Mouse (Mus musculus) kidney, adult 11 months (tissue): Measurements from ENCODE around the gene Dnajc3.
A peak's percentile ranks its signal among the peaks of the same experiment; 100 is the strongest.
"Not testable (repeated sequence)": the region's sequence is repeated elsewhere in the genome, so short reads cannot be mapped to it uniquely, and the experiment has no call there.

ENCODE experiments used
- DNase-seq: peaks from one replicate; pipeline ENCODE4 v3.0.0; 2022

Gene Dnajc3

DNA sequence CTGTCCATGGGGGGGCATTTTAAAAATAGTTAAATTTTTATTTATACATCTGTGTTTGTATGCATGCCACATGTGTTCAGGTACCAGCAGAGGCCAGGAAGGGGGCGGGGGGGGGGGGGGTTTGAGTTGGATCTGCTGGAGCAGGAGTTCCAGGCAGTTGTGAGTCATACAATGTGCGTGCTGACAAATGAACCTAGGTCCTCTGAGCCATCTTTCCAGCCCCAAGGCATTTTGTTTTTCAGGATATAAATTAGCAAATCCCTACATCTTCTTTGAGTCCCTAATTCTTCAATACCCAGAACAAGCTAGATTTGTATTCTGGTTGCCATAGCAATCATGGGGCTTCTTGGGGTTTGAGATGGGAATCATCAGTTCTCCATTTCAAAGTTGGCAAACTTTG is 6.6 kb upstream of the Dnajc3 start:
- DNase-seq: no peak

DNA sequence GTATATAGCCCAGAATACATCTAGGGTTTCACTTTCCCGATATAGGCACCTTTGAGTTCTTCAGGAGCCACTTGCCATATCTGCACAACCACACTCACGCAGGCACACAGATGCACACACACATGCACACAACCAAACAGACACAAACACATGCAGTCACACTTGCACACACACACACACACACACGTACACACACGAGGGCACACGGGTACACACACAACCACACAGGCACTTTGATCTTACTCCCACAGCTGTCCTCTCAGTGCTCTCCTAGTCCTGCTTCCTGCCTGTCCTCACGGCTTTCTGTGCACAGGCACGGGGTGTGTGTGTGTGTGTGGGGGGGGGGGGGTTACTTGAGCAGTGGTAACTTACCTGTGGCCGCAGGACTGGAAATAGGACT is 4.8 kb upstream of the Dnajc3 start:
- no peak for DNase-seq

DNA sequence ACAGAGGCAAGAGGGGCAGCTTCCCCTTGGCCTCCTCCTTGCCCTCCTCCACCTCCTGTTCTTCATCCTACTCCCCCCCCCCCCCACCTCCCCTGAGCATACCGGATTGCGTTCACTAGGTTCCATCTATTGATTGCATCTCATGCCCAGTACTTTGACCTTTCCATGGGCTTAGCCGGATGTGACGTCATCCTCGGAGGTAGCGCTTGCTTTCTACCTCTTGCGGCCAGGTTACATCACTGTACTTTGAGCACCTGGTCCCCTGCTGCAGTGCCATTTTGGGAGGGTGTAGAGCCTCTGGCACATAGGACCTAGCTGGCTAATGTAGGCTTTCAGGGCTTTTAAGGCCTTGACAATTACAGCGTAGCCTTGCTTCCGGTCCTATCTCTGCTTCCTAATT is 3.1 kb upstream of the Dnajc3 start:
- DNase-seq: no peak

DNA sequence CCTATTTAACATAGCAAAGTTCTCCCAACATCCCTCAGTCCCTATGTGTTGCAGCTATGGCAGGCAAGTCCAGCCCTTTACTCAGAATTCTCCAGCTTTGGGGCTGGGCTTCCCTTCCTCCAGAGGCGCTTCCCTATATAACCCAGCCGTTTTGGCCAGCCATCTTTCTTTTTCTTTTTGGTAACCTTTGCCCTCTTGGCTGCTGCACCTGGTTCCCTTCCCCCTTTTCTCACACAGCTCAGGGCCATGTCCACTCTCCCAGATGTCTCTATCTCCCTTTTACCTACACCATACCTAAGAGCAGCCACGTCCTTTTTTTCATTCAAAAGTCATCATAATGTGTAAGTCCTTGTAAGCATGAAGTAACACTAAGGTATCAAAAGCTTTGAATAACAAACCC is 1.5 kb upstream of the Dnajc3 start:
- DNase-seq: no peak

DNA sequence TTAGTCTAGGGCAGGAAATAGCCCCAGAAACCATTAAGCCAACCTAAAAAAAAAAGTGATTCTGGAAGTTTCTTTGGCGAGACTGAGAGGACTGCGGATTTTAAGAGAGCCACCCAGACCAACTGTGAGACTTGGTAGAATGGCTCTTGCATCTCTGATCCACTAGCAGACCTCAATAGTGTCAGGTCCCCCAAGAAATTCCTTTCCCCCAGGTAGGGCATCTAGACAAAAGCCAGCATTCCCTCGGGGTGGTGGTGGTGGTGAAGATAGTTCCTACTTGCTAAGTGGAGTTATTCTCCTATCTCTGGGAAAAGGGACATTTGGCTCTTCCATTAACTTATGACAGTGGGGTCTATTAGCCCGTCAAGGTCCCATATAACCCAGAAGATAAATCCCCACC is 824 bp upstream of the Dnajc3 start:
- no peak for DNase-seq

DNA sequence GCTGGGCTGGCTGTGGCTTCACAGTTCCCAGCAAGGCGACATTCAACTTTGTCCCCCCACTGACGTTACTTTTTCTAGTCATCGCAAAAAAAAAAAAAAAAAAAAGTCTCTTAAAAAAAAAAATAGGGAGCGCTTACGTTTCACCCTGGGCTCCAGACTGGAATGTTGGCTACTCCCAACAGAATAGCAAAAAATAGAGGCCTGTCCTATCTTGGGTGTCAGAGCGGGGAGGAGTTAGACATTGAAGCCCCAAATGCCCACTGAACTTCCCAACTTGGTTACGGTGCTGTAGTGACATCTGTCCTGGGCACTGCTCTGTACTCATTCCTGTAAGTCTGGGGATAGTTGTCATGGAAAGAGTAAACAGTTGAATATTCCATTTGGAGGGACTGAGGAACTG is 775 bp downstream of the Dnajc3 start:
- DNase-seq: peak; percentile 20

DNA sequence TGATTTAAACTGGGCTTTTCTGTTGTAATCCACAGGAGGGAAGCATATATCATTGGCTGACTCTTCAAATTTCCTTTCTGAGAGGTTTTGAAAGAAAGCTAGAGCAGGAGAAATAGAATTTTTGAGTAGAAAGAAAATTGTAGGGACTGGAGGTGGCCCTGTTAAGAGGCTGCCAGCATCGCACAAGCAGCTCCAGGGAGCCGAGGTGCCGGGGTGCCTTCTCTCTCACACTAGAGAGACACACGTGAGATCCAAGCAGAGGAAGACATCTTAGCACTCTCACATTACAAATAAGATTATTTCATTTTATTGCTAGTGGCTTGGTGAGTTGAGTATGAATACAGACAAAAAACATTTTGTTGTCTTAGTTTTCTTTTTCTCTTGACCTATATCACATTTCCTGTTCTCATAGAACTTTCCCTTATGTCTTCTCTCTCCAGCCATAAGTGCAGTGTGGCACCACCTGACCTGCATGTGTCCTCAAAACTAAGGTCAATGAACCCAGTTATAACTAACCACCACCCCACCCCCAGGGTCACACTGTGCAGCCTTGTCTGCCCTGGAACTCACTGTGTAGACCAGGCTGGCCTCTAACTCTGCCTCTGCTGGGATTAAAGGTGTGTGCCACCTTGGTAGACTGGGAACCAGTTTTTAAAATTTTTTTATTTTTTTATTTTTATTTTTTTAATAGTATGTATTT is 3.2 kb downstream of the Dnajc3 start:
- no peak for DNase-seq

DNA sequence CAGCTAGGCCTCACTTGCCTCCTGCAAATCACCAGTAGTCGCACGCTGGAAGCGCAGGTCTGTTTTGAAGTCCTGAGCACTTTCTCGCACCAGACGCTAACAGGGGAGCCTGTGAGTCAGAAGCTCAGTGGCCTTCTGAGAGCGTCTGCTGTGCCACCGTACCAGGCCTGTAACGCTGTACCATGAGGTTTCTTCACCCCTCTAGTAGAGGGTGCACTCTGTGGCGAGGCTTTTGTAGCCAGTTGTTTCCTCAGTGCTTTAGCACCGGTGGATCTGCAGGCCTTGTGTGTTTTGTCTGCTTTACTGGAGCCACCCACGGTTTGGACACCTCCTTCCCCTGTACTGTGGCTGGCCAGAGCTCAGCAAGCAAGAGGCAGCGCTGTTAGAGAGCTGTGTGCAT is 4.3 kb downstream of the Dnajc3 start:
- no peak for DNase-seq

DNA sequence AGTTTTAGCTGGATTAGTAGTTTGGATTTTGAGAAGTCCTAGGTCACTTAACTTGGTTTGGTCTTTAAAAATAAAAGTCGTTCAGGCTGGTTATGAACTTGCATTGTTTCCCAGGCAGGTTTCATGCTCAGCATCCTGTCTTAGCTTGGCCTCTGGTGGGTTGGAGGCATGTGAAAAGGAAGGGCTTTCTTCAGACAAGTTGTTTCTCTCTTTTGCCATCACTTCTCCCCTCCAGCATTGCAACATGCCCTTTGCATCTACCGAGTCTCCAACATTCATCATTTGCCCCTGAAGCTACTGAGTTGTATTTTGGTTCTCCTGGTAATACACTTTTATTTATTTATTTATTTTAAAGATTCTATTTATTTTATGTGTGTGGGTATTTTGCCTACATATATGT is 6.9 kb downstream of the Dnajc3 start:
- DNase-seq: no peak

DNA sequence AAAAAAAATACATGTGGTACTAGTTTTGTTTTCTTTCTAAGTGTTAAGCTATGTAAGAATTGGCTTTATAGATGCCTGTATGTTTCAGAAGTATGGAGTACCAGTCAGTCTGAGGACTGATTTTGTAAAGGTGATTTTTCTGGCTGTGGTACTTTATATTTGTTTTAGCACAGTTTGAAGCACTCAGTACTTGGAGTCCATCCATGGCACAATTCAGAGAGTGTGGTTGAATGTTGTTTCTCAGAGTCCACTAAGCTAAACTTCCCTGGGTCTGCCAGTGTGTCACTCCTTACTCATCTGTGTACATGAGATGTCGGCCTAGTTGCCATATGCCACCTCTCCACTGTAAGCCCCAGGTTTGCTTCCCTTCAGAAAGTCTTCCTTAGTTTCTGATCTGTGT is 11.1 kb downstream of the Dnajc3 start:
- no peak for DNase-seq

DNA sequence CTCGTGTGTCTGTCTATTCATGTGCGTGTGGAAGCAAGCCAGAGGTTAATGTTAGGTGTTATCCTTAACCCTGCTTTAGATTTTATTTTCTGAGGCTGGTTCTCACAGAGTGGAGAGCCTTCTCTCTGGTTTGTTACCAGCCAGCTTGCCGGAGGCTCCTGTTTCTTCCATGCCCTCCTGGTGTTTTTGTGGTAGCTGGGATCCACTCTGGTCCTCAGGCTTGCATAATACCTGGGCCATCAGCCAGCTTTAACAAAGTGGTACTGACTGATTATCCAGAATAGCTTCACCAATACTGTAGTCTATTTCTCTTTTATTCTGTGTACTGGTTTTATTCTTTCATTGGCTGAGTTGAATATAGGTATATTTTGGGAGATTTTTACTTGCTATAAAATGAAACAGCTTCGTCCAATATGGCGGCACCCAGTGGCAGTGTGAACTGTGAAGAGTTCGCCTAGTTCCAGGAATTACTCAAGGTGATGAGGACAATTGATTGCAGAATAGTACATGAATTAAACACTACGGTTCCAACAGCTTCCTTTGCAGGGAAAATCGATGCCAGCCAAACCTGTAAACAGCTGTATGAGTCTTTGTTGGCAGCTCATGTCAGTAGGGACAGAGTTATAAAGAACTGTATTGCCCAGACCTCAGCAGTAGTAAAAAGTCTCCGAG is 14.3 kb downstream of the Dnajc3 start:
- no peak for DNase-seq

DNA sequence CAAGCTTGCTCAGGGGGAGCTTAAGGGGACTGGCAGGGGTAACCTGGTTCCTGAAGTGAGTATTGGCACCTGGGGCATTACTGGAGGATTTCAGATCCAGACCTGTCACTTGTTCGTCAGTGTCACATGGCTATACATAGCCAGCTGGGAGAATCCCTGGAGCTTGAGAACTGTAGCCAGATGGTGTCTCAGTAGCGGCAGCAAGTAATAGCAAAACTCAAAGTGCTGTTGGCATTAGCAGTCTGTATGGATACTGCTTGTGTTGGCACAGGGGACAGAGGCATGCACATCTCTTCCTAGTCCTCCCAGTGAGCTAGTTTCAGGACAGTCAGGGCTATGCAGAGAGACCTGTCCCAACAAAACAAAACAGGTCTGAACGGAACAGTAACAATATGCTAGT is 20.2 kb downstream of the Dnajc3 start:
- no peak for DNase-seq

DNA sequence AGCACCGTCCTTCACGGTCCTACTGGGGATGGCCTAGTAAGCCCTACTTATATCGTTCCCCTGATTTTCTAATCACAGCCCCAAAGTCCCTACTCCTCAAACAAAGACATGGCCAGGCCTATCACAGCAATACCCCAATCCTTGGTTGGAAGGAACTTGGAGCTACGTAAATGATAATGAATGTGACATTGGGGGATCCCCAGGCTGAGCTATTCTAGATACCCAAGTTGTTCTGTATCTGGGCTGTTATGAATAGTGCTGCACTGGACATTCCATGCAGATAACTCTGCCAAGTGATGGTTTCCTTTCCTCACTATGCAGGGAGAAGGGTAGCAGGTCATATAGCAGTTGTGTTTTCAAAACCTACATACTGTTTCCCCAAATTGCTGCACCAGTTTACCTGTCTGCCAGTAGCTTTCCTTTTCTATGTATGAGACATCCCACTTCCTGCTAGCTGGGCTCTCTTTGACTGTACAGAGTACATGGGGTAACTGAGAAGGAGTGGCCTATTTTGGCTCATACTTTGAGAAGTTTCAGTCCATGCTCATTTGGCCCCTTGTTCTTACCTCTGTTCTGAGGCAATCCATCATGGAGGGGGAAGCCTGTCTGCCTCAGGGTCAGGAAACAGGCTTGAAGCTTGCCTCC is 27.7 kb downstream of the Dnajc3 start:
- no peak for DNase-seq

DNA sequence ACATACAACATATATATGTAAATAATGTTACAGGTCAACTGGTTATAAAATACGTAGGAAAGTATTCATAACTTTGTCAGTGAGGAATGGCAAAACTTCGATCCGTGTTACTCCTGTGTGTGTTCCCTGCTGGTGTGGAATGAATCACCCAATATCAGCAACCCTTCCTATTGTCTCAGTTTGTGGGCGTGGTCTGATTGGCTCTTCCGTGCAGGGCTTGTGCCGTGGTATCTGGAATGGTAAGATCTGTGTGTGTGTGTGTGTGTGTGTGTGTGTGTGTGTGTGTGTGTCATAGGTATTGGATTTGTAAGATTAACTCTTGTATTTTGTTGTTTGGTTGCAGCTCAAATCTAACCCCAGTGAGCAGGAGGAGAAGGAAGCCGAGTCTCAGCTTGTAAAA is 29.9 kb downstream of the Dnajc3 start:
- DNase-seq: no peak

DNA sequence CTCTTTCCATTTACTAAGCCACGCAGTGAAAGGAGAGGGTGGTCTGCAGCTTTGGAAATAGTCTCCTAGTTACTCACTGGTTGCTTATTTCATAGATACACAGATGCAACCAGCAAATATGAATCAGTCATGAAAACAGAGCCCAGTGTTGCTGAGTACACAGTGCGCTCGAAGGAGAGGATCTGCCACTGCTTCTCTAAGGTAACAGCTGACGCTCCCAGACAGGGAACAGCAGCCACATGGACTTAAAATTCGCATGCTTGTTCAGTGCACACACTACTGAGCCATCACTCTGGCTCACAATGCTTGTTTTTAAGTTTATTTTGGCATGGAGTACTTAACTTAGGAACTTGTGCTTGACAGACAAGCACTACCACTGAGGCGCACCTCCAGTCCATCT is 34.5 kb downstream of the Dnajc3 start:
- no peak for DNase-seq

DNA sequence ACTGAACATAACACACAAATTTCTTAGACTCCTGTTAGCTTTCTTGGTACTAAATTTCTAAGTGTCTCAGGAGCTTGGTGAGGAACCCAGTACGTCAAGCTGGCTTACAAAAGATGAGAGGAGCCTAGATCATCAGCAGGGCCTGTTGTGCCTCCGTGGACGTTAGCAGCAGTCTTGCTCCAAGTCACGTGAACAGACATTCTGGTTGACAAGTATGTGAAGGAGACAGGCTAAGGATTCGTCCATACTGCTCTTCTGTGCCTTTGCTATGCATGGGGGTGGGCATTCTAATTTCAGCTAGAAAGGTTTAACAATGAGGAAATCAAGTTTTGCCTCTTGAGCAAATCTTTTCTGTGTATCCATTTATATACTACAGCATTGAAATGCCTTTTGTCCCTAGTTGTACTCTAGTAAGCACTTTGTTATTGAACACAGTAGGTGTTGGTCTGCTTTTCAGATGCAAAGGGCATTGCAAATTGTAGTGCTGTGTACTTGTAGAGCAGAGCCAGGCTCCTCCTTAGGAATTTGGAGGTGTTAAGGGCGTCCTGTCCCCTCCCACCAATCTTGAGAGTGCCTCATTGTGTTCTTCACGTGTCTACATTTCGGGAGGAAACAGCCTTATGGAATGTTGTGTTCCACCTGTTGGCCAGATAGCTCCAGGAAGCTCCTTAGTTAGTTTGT is 39.5 kb downstream of the Dnajc3 start:
- DNase-seq: no peak

DNA sequence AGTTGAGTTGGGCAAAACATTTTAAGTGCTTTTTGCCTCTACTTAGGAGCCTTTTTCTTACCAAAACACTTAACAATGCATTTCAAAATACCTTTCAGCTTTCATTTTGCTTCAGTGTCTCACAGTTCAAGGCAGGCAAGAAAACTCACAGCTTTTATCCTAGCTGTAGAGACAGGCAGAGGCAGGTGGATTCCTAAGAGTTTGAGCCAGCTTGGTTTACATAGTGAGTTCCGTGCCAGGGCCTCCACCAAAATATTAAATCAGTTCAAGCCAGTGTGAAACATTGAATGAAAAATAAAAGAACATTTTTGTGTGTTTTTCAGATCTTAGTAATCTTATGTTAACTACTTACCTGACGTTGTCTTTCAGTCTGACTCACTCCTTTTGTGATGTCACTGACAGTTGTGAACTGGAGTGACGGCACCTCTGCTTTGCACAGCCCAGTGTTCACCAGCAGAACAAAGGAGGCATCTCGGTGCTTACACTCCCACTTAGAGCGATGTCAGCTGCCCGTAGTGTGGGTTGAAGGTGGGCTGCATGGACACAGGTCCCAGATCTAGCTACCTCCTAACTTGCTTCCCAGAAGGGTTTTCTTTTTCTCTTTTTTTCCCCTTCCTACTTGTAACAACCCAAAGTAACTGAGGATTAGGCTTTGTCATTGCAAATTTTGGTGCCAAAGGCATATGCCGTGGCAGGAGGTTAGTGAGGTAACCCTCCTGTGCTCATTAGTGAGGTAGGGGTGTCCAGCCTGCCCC is 42.0 kb downstream of the Dnajc3 start:
- DNase-seq: no peak

DNA sequence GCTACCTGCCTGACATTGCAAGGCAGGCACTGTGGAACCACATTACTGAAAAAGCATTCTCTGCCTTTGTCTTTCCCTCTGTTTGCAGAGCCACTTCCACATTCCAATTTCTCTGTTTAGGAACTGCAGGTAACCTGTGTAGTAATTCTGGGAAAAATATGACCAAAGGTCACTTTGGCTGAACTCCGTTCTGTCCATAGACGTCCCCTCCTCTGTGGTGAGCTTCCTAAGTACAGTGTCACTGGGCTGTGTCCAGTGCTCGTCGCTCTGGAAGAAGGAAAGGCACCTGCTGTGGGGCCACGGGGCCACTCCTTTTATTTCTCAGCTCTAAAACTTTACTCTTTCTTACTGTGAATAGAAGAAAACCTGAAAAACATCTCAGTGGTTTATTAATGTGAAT is 42.6 kb downstream of the Dnajc3 start:
- DNase-seq: peak; percentile 17

DNA sequence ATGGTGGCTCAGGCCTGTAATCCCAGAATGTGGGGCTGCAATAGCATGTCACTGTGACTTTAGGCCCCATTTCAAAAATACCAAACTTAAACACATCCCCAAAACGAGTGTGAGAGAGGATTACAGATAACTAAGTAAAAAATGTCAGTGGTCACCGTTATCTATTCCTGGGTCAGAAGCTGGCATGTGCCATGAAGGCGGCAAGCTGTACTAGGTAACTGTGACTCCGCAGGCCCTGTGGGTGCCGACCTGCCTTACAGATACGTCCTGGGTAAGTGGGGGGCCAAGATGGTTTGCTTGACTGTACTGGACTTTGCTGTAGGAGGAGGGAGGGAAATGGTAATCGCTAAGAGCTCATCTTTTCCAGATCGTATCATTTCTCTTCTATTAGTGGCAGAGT is 43.1 kb downstream of the Dnajc3 start:
- no peak for DNase-seq

DNA sequence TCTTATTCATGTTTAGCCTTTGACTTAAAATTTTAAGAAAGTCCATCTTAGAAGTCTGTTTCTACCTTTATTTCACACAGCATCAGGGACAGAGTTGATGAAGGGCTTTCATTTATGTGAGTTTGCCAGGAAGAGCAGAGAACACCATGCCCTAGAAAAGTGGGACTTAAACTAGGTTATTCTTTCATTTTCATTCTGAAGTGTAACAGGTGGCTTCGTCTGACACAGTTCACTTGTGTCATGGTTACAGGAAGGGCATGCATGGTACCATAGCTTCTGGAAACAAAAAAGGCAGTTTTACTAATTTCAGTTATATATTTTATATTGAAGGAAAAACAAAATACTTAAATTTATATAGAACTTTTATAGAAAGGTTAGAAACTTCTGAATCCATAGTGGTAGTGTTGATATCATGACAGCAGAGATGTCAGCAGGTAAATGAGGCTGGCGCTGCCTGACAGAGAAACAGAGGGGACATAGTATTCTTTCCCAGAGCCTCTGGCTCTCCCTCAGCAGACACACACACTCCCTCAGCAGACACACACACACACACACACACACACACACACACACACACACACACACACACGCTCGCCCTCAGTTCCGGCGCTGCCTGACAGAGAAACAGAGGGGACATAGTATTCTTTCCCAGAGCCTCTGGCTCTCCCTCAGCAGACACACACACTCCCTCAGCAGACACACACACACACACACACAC is 44.1 kb downstream of the Dnajc3 start:
- not testable (repeated sequence) for DNase-seq

DNA sequence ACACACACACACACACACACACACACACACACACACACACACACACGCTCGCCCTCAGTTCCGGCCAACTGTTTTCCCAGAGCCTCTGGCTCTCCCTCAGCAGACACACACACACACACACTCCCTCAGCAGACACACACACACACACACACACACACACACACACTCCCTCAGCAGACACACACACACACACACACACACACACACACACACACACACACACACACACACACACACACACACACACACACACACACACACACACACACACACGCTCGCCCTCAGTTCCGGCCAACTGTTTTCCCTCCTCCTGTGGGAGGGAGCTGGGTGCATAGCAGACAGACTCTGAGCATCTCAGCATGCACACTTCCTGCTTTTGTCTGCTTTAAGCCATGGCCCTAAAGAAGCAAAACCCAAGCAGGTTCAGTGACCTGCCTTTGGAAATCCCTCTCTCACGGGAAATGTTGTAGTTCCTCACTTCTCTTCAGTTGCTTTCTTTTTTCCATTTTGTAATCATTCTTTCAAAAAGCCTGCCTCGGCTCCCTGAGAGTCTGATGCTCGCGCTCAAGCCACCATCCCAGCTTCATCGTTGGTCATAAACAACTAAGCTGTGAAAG is 44.8 kb downstream of the Dnajc3 start:
- not testable (repeated sequence) for DNase-seq

DNA sequence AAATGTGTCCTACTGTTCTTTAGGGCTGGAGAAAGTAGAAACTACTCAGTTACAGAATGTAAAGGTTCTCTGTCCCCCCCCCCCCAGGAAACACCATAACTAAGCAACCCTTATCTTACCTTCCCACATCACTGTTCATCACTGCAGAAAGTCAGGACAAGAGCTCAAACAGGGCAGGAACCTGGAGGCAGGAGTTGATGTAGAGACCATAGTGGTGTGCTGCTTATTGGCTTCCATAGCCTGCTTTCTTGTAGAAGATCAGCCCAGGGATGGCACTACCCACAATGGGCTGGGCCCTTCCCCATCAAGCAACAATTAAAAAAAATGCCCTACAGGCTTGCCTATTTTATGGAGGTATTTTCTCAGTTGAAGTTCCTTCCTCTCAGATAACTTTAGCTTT is 45.6 kb downstream of the Dnajc3 start:
- no peak for DNase-seq
